Mouse (Mus musculus): ENCODE results near the gene Gm19402.
"Not testable (repeated sequence)": the region's sequence is repeated elsewhere in the genome, so short reads cannot be mapped to it uniquely, and the experiment has no call there.

Gene Gm19402

DNA sequence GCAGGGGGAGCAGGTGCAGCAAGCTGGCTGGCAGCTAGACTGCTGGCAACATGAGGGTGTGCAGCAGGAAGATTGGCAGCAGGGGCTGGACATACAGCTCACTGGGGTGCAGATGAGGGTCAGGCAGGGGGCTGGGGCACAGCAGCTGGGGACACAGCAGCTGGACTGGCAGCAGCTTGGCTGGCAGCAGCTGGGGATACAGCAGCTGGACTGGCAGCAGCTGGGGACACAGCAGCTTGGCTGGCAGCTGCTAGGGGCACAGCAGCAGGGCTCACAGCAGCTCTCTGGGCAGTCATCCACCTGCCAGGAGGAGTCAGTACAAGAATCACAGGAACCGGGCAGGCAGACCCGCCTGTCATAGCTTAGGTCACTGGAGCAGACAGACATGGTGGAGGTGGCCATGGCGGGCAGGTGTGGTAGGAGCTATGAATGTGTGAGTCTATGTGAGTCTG, at the start of gene Gm19402:
Gene Gm19402 (minus strand): TSS at position 402 of the 452 bp plus-strand sequence.
- in situ Hi-C loops (cut with MboI, MseI), result not testable (repeated sequence)

DNA sequence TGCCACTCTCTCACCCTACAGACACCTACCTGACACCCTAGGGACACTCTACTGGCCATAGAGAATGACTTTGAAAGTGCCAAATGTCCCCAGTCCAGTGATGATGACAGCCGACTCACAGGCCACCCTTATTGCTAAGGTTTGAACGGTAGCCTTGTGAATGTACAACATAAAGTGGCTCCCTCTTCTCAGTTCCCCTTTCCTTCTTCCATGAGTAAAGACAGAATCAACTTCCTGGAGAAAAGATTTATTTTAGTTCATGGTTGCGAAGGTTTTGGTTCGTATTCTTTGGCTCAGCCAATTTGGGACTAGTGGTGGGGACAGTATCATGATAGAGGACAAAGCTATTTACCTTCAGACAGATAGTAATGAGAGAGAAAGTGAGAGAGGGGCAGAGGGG, 48.4 kb upstream of the Gm19402 start:
- in situ Hi-C loops (cut with MboI, MseI), result no loop called here

DNA sequence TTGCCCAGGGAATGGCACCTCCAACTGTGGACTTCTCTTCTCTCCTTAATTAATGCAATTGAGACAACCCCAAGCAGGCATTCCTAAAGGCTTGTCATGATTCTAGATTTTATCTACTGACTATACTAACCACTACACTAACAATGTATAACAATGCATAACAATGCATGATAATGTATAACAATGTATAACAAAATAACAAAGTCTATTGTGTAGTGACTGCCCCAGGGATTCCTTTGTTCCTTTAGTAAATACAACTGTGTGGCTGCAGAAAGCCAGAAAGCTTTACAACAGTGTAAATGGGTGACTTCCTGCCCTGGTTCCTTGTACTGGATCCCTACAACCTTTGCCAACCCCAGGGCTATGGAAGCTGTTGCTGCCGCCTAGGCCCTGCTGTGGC, 45.4 kb upstream of the Gm19402 start:
- in situ Hi-C loops (cut with MboI, MseI), result no loop called here

DNA sequence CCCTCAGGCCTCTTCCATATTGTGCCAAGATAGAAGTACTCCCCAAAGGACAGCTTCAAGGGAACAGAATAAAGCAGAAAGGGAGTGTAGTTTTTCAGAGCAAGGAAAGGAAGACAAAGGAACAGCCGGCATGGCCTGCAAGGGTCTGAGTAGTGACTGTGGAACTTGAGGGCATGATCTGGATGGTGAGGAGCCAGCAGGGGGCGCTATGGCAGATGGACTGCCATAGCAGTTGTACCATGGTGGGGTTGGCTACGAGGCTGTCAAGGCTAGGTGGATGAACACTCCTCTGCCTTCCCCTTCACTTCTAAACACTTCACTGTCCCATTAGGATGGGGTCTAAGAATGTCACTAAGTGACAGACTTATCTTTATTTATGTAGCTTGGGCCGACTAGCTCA, 38.7 kb upstream of the Gm19402 start:
- in situ Hi-C loops (cut with MboI, MseI), result no loop called here

DNA sequence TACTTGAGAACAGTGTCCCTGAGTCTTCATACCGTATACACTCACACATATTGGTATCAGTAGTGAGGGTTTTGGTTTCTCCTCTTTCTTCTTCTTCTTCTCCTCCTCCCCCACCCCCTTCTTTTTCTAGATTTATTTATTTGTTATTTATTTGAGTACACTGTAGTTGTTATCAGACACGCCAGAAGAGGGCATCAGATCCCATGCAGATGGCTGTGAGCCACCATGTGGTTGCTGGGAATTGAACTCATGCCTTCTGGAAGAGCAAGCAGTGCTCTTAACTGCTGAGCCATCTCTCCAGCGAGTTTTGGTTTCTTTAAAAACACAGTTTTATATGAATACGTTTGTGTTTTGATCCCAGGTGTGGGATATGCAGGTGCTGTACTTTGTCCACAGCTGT, 37.7 kb upstream of the Gm19402 start:
- in situ Hi-C loops (cut with MboI, MseI), result no loop called here

DNA sequence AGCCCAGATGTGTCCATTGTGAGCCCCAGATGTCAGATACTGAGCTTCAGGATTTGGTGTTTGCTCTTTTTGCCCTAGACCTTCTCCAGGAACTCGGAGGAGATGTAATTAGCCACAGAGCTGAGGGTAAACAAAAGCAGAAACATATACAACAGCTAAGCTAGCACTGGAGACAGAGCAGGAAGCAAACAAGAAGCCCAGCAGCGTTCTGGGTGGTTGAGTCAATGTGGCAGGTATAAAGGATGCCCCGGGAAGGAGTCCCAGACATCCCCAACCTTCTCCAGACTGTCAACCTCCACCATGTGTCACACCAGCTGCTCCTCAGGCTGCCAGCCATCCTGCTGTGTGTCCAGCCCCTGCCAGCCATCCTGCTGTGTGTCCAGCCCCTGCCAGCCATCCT, 35.6 kb upstream of the Gm19402 start, which contains the start of gene Gm10100:
Gene Gm10100 (plus strand): TSS at position 301 of the 400 bp plus-strand sequence.
- in situ Hi-C loops (cut with MboI, MseI), result no loop called here

DNA sequence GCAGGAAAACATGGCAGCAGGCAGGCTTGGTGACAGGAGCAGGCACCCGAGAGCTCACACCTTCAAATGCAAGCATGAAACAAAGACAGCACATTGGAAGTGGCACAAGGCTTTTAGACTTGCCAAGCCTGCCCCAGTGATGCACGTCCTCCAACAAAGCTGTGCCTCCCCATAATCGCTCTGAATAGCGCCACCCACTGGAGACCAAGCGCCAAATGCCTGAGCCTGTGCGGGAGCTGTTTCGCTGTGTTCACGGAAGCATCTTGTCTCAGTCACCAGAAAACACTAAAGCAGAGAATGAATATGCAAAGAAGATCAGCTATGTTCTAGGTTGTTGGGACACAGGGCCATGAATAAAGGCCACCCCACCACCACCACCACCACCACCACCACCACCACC, 34.3 kb upstream of the Gm19402 start:
- in situ Hi-C loops (cut with MboI, MseI), result no loop called here

DNA sequence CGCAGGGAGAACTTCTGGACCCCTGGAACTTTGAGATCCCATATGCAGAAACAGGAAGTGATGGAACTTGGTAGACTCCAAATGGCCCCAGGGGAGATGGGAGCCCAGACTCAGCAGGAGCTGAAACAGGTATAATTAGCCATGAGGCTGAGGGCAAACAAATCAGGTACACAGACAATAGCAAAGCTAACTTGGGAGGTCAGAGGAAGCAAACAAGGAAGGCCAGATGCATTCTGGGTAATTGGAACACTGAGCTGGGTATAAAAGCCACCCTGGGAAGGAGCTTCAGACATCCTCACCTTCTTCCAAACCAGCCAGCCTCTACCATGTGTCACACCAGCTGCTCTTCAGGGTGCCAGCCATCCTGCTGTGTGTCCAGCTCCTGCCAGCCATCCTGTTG, 29.7 kb upstream of the Gm19402 start, which contains the start of gene Krtap12-1:
Gene Krtap12-1 (plus strand): TSS at position 301 of the 400 bp plus-strand sequence.
- in situ Hi-C loops (cut with MboI, MseI), result not testable (repeated sequence)

DNA sequence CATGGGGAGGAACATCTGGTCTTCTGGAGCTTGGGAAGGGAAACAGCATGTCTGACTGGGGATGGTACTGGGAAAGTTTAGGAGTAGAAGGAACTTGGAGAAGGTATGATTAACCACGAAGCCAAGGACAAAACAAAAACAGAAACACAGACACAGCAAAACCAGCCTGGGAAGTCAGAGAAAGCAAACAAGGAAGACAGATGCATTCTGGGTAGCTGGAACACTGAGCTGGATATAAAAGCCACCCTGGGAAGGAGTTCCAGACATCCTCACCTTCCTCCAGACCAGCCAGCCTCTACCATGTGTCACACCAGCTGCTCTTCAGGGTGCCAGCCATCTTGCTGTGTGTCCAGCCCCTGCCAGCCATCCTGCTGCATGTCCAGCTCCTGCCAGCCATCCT, 24.9 kb upstream of the Gm19402 start, which contains the start of gene Gm10142:
Gene Gm10142 (plus strand): TSS at position 301 of the 400 bp plus-strand sequence.
- in situ Hi-C loops (cut with MboI, MseI), result no loop called here

DNA sequence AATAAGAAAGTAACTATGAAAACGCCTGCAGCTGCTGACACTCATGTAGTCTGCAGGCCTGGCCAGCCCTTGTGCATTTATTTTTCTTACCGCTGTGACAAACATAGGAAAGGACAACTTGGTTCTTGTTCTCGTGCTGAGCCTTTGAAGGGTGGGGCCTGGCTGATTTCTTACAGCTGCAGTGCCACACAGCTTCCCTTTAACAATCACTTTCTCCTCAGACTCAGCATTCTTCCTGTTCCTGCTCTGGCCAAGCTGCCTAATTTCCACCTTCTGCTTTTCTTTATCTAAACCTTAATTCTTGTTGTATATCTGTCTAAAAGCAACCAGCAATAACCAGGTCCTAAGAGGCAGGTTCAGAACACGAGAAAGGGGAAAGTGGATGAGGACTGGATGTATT, 23.2 kb upstream of the Gm19402 start:
- in situ Hi-C loops (cut with MboI, MseI), result no loop called here

DNA sequence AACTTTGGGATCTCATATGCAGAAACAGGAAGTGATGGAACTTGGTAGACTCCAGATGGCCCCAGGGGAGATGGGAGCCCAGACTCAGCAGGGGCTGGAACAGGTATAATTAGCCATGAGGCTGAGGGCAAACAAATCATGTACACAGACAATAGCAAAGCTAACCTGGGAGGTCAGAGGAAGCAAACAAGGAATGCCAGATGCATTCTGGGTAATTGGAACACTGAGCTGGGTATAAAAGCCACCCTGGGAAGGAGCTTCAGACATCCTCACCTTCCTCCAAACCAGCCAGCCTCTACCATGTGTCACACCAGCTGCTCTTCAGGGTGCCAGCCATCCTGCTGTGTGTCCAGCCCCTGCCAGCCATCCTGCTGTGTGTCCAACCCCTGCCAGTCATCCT, 20.6 kb upstream of the Gm19402 start, which contains the start of gene Gm10024:
Gene Gm10024 (plus strand): TSS at position 301 of the 400 bp plus-strand sequence.
- in situ Hi-C loops (cut with MboI, MseI), result not testable (repeated sequence)

DNA sequence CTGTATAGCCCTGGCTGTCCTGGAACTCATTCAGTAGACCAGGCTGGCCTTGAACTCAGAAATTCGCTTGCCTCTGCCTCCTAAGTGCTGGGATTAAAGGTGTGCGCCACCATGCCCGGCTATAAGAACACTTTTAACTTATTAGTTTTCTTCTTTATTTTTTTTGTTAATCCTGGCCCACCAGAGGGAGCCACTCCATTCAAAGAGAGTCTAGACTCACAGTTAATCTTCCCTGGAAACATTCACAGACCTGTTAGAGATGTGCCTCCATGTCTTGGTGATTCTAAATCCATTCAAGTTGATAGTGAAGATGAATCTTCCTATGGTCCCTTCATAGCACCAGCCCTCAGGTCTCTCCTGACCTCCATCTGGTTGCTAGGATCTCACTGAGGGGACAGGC, 19.3 kb upstream of the Gm19402 start:
- in situ Hi-C loops (cut with MboI, MseI), result no loop called here

DNA sequence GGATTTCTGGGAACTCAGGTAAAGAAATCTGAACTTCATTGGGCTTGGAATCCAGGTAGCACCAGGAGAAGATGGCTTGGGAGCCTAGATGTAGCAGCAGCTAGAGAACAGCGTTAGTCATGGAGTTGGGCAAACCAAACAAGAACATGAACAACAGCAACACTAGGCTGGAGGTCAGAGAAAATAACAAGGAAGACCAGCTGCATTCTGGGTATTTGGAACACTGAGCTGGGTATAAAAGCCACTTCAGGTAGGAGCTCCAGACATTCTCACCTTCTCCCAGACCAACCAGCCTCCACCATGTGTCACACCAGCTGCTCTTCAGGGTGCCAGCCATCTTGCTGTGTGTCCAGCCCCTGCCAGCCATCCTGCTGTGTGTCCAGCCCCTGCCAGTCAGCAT, 15.8 kb upstream of the Gm19402 start, which contains the start of gene Gm10272:
Gene Gm10272 (plus strand): TSS at position 301 of the 400 bp plus-strand sequence.
- in situ Hi-C loops (cut with MboI, MseI), result no loop called here

DNA sequence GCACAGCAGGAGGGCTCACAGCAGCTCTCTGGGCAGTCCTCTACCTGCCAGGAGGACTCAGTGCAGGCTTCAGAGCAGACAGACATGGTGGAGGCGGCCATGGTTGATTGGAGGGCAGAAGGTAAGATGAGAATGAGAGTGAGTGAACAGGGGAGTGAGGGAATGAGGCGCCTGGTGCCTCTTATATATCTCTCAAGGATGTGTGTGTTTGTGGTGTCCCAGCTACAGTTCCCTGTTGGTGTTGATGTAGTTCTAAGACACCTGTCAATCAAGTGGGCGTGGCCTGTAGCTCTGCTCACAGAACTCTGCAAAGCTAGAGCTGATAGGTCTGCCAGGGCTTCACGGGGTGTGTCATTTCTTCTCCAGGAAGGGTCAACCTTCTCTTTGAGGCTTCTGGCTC, 6.6 kb upstream of the Gm19402 start, which contains the start of gene Gm9508:
Gene Gm9508 (minus strand): TSS at position 101 of the 400 bp plus-strand sequence.
- in situ Hi-C loops (cut with MboI, MseI), result no loop called here

DNA sequence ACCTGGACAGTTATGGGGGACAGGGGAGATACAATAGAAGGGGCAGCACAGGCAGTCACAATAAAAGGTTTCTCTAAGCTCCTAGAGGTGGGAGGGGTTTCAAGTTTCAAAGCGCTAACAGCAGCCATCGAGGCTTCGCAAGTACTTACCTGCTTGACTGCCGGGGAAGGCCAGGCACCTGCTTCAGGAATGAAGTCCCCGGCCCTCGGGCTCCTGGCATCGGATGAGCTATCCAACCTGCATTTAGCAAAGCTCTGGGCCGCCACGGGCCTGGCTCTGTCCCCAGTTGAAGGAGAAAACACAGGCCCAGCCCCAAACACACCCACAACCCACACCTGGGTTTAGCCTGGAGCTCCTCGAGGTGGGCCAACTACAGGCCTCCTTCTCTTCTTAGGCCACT, 3.5 kb downstream of the Gm19402 start:
- in situ Hi-C loops (cut with MboI, MseI), result no loop called here

DNA sequence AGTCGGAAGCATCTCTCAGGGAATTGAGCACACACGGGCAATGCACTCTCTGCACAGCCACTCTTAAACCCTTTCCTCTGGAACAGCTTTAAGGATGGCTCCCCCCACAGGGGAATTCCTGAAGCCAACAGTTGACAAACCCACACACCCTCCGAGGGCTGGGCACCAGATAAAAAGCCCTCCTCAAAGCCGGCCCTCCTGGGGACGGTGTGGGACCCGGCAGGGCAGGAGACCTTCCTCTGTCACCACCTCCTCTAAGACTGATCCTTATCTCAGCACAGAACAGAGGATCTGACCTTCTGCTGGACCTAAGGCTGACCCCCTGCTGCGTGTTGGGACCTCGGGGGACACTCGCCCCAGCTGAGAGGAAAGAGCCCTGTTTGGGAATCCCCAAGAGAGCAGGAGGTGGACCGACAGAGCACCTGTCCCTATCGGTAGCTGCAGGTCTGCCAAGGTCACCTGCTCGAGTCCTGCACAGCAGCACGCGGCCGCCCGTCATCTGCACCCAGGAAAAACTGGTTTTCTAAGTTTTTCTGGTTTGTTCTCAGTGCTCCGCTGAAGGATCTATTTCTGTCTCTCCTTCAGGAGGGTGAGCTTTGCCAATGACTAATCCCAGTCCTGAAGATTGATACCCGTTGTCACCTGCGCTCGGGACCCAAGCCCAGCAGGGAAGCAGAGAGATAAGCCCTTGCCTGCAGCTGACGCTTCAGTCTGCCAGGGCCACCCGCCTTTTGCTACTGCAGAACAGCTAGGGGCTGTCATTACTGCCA, 4.5 kb downstream of the Gm19402 start, which contains the start of gene Tspear:
Gene Tspear (plus strand): TSS at position 675 of the 770 bp plus-strand sequence.
- in situ Hi-C loops (cut with MboI, MseI), result no loop called here

DNA sequence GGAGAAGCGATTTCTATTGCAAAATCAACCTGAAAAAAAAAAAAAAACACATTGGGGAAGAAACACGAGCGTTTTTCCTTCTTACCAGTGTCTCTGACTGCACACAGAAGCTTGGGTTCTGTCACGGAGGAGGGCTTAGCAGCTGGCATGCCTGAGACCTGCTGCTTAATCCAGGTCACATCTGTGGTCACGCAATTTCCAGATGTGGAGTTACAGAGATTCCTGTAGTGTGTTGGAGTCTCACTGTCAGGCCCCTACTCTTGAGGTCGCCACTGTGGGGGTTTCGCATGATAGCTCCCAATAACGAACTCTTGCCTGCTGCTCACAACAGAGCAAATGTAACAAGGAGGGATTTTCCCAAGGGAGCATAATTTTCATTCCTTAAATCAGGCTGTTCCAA, 6.4 kb downstream of the Gm19402 start:
- in situ Hi-C loops (cut with MboI, MseI), result no loop called here

DNA sequence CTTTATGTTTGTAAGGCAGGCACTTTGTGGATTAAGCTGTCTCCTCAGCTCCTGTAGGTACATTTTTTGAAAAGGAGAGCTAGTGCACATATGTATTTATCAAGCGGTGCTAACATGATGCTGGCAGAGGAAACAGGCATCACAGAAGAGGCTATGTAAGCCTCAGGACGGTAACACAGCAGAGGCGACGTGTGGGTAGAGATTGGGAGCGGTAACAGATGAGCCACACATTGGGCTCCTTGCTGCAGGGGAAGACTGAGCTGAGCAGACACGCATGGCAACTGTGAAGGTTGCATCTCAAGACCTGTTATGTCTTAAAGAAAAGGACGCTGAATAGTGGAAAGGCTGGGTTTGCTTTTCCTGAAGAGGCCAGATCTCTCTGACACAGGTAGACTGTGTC, 7.6 kb downstream of the Gm19402 start:
- in situ Hi-C loops (cut with MboI, MseI), result no loop called here

DNA sequence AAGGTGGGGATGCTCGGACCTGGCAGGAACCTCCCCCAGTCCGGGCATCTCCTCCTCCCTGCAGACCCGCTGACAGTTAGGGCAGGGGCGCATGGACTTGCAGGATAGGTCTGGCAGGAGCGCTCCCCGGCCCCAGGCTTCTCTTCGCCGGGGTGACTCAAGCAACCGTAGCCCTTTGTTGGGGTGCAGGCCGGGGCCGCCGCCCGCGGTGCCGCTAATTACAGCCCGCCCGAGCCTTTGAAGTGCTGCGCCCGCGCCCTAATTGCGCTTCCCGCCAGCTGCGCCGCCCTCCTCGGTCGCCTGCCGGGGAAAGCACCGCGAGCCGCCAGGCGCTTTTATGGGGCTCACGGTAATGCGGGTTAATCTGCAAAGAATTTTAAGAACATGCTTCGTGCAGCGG, 13.0 kb downstream of the Gm19402 start:
- in situ Hi-C loops (cut with MboI, MseI), result no loop called here

DNA sequence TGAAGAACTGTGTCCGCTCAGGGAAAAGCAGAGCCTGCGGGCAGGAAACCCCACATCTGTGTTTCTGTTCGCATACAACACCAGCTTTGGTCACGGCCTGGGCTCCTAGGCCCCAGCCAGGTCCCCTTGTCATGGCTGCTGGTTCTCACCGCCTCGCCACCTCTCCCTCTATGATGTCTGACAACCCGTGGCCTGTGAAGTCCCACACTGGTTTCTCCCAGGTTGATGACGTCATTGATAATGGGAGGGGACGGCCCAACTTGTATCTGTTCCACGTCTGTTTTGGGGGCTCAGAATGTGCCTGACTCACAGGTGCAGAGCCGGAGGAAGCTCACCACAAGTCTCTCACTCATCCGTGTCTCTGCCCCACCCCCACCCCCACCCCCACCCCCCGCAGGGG, 16.8 kb downstream of the Gm19402 start:
- in situ Hi-C loops (cut with MboI, MseI), result no loop called here

DNA sequence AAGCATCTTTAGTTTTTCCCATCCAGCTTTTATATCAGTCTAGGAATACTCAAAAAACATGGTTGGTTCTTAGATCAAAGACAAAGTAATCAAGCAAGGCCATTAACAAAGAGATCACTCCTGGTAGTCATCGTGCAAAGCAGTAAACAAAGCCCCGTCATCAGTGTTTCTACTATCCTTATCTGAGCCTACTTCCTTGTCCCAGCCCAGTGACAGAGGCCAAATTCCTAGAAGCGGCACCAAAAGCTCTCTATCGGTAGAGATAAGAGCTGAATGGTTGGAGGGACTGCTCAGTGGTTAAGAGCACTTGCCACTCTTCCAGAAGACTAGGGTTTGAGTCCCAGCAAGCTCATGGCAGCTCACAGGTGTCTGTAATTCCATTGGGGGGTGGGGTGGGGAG, 19.0 kb downstream of the Gm19402 start:
- in situ Hi-C loops (cut with MboI, MseI), result no loop called here

DNA sequence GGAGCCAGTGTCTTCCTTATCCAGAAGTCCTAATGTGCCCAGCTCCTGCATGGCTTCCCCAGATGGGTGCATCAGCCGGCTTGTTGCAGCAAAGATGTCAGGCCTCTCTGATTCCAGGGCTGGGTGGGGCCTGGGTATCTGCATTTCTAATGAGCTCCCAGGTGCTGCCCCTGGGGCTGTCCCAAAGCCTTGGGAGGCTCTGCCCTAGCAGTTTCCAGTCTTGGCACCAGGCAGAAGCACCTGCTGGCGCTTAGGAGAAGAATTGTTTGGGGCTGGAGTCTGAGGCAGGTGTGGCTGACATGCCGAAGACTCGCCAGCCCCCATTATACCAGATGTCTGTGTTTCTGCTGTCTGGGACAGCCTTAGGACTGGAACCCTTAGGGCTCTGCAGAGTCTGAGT, 19.8 kb downstream of the Gm19402 start:
- in situ Hi-C loops (cut with MboI, MseI), result no loop called here

DNA sequence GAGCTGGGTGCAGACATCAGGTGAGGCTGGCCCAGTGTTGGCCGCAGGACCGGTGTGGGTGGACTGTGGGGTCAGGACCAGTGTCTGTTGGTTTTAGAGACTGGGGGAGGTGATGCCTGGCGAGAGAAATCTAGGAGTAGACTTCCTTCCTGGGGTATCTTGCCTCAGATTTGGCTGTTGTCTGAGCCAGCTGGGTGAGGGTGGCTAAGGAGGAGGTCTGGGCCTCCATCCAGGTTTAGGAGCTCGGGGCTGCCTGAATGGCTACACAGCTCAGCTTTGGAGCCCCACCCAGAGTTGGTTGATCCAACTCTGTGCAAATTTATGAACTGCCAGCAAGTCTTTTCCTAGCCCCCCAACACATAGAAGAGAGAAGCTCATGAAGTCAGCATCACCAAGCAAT, 23.2 kb downstream of the Gm19402 start:
- in situ Hi-C loops (cut with MboI, MseI), result no loop called here
